Mouse (Mus musculus): ENCODE data around the gene Fgfr2.

The Fgfr2 gene

DNA sequence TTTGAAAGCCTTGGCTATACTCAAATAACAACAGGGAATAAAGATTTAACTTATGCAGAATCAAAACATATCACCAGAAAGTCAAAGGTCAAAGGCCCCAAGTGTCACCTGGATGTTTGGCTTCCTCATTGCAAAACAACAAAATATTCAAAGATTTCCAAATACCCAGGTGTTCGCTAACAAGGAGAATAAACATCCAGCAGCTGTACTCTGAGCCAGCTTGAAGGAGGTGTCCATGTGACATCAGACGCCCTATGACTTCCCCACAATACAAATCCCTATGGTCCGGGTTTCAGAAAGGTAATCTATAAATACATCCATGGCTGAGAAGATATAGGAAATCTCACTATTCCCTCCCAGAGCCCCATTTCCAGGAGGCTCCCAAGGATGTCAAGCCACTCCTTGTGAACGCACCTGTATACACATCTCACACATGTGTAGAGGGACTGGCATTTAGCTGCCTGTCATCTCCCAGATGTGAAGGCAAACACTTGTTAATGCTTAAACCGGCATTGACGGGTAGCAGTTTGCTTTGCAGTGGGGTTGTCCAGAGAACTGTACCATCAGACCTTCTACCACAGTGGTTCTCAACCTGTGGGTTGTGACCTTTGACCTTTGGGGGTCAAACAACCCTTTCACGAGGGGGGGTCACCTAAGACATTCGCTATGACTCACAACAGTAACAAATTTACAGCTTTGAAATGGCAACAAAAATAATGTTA is 2900.4 kb downstream of the Fgfr2 start:
- DNase-seq (ENCODE audit: low read depth in 2 of 2, low spot score in 2 of 2): no peak

DNA sequence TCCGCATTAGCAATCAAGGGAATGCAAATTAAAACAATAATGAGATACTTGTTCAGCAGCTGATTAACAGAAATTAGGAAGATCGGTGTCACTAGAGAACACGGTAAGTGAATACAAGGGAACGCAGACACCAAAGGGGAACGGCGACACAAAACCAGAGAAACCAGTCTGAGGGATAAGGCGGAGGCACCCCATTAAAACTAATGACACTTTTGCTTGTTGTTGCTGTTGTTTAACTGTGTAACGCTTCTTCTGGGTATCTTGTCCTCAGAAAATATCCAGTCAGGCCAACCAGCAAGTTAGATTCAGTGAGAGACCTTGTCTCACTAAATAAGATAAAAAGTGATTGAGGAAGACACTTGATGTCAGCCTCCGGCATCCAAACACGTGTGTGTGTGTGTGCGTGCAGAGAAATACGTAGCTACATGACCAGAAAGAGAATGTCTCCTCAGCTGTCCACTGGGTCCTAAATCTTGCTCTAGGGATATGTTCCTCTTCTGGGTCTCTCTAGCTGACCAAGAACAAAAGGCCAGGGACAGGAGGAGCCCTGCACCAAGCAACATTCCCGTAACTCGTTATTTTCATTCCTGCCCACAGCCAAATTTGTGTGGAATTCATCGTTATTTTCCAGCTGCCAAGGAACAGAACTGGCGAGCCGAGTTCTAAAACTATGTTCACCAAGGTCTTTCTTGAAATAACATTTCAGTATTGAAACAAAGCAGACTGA is 2901.3 kb downstream of the Fgfr2 start:
- DNase-seq (ENCODE audit: low read depth in 2 of 2, low spot score in 2 of 2): no peak

DNA sequence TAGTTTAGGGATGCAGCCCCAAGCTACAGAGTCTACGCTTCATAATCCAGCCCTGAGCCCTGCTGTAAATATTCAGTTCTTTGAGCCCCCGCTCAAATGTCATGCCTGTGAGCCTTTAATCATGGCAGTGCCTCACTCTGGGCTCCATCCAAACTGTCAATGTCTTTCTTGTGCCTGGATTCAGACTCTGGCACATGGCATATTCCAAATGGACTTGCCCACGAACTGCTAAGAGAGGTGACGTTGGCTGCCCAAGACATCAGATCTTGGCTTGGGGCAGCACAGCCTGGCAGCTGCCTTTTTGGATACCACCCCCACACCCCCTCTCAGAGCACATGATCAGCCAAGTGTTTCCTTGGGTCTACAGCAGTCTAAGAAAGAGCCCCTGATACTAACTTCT is 2902.5 kb downstream of the Fgfr2 start:
- no peak for DNase-seq (ENCODE audit: low read depth in 2 of 2, low spot score in 2 of 2)

DNA sequence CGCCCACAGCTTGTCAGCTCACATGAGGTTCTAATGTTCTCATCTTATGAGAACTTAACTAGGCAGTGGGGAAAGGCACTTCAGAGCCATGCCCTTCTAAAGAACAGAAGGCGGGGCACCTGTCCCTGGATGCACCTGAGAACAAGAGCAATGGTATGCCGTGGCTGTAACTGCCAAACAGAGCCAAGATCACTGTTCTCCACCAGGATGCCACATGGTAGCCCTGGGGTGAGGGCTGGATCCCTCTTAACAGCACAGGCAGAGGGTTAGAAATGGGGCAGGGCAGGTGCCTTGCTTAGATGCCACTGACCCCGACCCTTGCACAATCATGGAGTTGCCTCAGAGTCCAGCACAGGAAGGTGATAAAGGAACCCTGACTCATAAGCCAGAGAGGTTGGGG is 2903.3 kb downstream of the Fgfr2 start:
- no peak for DNase-seq (ENCODE audit: low read depth in 2 of 2, low spot score in 2 of 2)

DNA sequence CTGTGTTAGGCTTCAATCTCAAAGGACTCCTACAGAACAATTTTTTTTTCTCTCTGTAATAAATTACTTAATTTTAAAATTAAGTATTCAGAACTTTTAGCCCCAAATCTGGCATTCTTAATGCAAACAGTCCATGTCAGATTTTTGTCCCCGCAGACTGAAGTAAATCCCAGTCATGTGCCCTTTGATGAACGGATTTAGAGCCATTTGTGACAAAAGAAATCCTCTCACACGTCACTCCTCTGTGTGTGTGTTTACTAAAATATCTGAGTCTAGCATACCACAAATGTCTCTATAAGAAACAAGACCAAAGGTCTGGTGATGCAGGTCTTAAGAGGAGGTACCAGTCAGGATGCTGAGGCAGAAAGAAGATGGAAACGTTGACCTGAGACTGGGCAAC is 2906.9 kb downstream of the Fgfr2 start:
- DNase-seq (ENCODE audit: low read depth in 2 of 2, low spot score in 2 of 2): no peak

DNA sequence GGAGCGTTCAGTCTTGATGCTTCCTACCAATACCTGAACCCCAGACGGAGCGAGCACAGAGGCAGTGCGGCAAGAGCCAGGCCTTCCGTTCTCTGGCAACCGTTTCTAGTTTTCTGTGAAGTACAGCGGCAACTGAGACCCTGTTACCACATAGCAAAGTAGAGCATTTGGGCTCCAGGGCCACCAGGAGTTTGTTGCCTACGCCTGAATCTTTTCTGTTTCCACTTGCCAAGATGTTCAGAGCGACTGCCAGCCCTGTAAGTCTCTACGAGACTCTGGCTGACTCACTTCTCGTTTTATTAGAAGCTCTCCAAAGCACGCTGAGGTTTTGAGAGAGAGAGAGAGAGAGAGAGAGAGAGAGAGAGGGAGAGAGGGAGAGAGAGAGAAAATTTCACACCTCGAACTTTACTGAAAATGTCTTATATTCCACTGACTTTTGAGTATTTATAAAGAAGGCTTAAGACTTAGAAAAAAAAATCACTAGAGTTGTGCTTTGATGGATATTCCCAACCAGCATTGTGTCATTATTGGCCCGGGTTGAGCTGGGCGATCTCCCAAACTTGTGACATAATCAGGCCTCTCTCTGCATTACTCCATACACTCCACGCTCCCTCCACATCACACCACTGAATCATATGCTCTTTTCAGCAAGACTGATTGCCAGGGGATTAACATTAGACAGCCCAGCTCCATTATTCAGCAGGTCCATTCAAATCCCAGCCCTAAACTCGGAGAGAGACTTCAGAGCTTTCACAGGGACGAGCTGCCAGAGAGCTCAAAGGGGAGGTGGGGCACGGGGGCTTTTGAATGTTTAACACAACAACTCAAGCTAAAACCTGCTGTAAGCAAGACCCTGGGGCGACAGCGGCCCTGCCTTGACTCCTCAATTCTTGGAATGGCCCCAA is 2907.6 kb downstream of the Fgfr2 start:
- DNase-seq (ENCODE audit: low read depth in 2 of 2, low spot score in 2 of 2): no peak

DNA sequence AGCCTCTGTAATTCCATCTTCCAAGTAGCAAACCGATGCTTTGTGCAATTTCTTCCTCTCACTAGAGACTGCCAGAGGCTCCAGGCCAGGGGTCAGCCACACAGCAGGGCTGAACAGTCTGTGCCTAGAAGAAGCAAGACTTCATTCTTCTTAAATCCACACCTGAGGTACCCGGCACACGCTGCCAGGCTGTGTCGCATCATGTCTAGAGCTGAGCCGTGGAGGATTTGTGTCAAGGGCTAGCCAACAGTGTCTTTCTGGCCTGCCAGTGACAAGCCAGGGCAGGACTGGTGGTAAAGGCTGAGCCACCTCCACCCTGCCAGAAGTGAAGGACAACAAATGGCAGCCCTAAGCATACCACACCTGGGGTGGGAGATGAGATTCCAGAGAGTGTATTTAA is 2910.0 kb downstream of the Fgfr2 start:
- DNase-seq (ENCODE audit: low read depth in 2 of 2, low spot score in 2 of 2): no peak

DNA sequence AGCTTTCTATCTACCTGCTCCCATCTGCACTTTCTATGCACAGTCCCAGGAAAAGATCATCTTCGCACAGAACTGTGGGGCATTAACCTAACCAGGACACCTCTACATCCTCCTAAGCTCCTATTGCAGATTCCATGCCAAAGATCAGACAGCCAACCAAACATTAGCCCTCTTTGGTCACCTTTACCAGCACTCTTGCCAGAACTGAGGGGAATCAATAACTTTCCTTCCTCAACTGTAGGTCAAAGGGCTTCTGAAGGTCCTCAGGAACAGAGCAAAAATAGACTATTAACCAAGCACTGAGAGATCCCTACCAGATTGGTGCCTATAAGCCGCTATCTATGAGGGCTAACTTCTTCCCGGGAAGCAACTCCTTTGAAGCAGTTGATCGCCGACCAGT is 2911.7 kb downstream of the Fgfr2 start:
- no peak for DNase-seq (ENCODE audit: low read depth in 2 of 2, low spot score in 2 of 2)

DNA sequence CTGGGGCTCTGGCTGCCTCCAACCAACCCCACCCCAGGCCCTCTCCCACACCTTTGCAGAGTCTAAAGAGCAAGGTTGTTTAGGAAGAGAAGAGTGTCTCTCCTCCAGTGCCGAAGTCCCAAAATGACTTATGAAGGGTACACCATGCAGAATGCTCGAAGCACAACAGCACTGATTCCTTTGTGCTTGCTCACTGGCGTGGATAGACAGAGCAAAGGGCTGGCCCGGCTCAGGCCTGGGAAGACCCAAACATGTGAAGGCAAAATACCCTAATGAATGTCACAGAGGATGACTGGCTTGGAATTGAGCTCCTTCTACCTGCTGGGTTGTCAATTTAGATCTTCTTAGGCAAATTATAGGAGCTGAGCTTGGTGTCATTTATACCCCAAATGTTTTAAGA is 2914.5 kb downstream of the Fgfr2 start:
- DNase-seq (ENCODE audit: low read depth in 2 of 2, low spot score in 2 of 2): no peak

DNA sequence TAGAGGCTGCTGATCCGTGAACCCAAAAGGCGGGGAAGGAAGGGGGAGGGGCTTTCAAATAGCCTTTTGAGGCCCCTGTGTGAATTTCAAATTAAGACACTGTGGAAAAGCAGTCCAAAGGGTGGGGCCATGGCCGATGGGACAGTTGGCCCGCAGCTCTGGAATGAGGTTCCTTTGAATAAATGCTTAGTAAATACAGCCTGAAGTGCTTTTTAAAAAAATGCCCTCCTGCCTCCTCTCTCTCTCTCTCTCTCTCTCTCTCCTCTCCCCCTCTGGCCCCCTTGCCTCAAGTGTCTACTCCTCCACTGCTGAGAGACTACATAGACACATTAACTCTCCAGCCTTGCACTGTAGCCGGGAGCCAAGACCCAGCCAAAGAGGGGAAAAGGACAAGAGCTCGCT is 2917.0 kb downstream of the Fgfr2 start:
- DNase-seq (ENCODE audit: low read depth in 2 of 2, low spot score in 2 of 2): no peak

DNA sequence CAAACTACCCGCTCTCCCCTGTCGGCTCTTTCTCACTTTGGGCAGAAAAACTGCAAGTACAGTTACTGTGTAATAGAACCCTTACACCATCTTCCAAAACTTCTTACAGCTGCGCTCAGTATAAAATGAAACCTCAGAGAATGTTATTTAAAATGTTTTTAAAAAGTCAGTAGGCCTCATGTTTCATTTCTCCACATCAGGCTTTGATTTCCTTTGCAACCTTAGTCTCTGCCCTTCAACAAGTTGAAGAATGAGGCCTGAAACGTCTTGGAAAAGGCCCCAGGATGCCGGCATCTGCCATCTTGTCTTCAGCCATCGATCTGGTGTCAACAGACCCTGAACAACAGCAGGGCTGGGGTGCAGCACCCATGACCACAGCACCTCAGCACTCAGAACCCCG is 2918.0 kb downstream of the Fgfr2 start:
- DNase-seq (ENCODE audit: low read depth in 2 of 2, low spot score in 2 of 2): no peak

DNA sequence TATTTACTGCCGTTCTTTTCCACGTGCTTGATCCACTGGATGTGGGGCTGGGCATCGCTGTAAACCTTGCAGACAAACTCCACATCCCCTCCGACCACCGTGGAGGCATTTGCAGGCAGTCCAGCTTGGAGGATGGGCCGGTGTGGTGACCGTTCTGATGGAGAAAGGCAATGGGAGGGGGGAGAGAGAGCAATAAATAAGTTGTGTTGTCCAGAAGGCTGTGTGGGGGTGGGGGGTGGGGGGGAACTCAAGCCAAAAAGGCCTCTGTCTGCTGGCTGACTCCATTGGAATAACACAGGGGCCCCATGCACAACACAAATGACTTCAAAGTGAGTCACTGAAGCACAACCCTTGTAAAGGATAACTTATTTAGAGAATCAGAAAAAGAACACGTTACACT is 2922.1 kb downstream of the Fgfr2 start:
- DNase-seq (ENCODE audit: low read depth in 2 of 2, low spot score in 2 of 2): no peak

DNA sequence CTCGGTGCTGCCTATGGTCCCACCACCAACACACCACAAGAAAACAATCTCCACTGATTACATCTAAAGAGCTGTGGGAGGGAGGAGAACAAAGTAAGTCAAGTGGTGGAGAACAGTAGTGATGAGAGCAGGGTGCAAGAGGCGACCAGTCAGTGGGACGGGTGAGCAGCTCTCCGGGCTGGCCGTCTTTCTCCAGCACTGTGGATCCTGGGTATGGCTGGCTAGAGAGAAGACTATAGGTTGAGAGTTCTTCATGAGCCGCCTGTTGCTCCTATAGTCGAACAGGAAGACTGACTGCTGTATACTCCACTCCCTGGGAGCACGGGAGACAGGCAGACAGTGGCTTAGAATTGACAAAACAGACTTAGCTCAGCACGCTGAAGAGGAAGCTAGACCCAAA is 2923.2 kb downstream of the Fgfr2 start:
- DNase-seq (ENCODE audit: low read depth in 2 of 2, low spot score in 2 of 2): no peak

DNA sequence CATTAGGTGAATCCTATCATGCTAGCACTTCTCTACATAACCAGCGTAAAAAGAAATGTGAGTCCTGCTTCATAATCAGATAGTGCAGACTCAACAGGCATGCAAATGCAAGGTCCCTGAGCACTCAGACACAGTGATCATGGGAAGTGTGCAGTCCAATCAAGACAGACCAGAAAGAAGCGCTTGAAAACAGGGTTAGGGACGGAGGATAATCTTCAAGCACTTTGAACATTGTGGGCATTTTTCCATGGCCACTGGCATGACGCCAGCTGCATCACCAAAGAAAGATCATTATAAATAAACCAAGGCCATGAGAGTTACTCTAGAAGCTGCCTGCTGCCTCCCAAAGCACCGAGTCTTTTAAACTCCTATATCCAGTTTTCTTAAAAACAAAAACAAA is 2923.8 kb downstream of the Fgfr2 start:
- no peak for DNase-seq (ENCODE audit: low read depth in 2 of 2, low spot score in 2 of 2)

DNA sequence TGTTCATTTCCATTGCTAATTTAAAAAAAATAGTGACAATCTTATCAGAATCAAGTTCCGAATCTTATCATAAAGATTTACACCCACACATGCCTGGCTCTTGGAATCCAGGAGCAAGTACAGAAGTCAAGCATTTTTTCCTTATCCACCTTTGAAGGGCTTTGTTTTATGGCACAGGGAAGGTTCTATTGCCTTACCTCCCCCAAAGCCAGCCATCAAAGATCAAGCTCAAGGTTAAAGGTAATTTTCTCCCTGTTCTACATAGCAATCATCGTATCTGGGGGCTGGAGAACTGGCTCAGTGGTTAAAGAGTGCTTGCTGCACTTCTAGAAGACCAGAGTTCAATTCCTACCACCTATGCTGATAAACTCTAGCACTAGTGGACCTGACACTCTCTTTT is 2928.1 kb downstream of the Fgfr2 start:
- no peak for DNase-seq (ENCODE audit: low read depth in 2 of 2, low spot score in 2 of 2)

DNA sequence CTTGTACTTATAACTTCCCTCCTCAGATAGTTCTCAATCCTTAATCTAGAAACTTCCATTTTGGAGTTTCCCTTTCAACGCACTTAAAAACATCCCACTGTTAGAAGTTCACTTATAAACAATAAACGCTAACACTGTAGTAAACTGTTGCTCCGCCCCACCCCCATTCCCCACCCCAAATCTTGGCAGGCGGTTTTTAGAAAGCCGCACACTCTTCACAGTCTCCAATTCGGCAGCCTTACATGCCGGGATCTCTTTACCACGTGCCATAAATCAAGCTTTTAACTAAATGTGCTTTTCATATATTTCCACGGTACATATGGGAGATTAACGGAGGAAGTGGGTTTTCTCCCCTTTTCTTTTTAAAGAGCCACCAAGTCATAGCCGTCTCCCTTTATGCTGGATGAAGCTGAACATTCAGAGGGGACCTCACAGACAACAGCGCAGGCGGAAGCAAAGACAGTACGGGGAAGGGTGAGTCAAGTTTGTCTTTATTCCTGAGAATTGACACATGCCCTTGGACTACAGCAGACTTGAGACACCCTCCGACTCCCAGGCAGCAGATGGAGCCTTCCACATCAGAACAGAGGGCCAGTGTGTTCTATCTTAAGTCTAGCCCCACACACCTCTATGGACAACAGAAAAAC is 2932.7 kb downstream of the Fgfr2 start:
- DNase-seq (ENCODE audit: low read depth in 2 of 2, low spot score in 2 of 2): no peak

DNA sequence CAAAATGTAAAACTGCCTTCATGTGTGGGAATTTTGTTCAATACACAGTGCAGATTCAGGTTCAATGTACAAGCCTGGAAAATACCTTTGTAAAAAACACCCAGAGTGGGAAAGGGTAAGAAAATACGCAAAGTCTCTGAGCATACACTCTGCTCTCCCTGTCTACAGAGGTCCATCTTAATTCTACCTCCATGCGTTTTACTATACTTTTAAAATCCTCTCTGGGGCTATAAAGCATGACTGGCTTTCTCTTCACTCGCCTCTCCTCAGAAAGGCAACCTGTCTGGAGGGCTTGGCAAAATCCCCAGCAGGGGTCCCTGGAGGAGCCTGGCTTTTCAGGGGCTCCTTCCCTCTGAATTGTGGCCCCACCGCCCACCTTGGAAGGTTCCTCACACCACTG is 2933.2 kb downstream of the Fgfr2 start:
- no peak for DNase-seq (ENCODE audit: low read depth in 2 of 2, low spot score in 2 of 2)

DNA sequence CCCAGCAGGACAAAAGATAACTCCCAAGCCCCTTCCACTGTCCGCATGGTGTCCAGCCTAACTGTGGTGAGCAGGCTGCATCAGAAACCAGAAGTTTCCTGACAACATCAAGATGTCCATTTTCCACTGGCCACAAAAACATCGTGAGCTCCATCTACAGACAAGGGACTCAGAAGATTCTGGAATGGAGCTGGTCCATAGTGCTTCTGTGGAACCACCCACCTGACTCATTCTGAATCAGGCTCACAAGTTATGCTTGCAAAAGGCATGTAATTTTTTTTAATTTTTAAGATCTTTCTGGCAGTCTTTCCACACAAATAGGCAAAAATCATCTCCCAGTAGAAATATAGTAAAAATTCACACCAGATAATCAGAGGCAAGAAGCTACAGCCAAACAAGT is 2935.0 kb downstream of the Fgfr2 start:
- no peak for DNase-seq (ENCODE audit: low read depth in 2 of 2, low spot score in 2 of 2)

DNA sequence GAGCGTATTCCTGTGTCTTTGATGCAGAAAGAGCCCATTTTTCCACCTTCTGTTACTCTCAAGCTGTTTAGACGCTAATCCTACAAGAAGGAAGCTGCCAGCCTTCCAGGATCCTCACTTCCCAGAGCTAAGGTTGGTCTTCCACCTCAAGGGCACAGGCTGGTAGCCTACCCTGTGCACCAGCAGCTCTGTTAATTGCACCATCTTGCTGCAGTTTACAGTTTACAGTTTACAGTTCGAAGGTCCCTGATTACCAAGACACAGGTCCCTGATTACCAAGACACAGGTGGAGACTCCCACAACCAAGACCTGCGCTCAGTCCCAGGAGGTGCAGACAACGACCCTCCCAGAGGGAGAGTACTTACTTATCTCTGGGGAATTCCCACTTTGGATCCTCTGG is 2938.3 kb downstream of the Fgfr2 start:
- no peak for DNase-seq (ENCODE audit: low read depth in 2 of 2, low spot score in 2 of 2)

DNA sequence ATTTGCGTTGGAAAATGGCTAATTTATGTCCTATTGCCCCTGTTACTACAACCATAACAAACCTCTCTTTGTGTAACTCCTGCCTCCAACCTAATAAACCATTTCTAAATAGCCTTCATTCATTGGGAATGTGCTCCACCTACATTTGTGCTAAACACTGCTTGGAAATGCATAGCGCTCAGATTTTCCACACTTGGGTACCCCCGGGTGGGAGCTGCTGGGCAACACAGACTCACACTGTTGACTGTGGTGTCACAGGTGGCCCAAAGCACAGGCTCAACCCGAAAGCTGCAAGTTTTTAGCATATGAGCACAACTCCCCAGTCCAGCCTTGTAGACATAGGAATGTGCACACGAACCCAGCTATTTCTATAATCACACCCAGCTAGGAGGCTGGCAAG is 2939.2 kb downstream of the Fgfr2 start:
- DNase-seq (ENCODE audit: low read depth in 2 of 2, low spot score in 2 of 2): no peak

DNA sequence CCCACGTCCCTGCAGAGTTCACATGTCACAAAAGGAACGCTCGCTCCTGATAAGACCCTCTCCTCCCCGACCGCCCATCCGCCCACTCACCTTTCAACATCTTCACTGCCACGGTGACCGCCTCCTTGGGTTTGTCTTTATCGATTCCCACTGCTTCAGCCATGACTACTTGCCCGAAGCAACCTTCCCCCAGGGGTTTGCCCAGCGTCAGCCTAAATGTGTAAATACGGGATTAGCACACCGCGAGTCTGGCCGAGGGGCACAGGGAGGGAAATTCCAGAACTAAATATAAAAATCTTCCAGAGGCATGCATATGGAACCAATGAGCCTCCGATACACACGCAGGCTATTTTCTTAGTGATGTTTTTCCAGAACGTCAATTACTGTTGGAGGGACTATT is 2940.6 kb downstream of the Fgfr2 start:
- no peak for DNase-seq (ENCODE audit: low read depth in 2 of 2, low spot score in 2 of 2)

DNA sequence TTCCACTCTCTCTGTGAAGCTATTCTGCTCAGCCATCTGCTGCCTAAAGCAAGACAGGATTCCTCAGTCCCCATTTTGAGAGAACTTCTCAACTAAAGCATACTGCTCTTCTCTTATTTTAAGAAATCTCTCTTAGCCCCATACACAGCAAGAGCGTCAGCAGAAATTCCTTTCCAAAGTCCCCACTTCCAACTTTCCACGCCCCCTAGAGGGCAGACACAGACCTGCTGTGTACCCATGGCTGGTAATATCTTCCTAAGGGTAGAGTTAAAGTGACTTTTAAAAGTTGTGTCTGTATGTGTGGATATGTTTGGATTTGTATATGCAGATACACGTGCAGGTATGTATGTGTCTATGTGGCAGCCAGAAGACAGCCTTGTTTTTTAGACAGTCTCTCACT is 2944.2 kb downstream of the Fgfr2 start:
- DNase-seq (ENCODE audit: low read depth in 2 of 2, low spot score in 2 of 2): no peak
